Mouse (Mus musculus): ENCODE measurements at regions not wholly inside any gene's neighbourhood (a gene's known extent, or its start where the extent isn't known, plus 50 kb on each side); places are given as distances from the start of the nearest gene placed in this dataset.

- TF ChIP-seq CTCF (IDR thresholded peaks at IDR 0.05; ENCODE audit: insufficient read depth, low read length), result no peak
- no peak for TF ChIP-seq POLR2A (IDR thresholded peaks at IDR 0.05; ENCODE audit: borderline replicate concordance, extremely low read depth, low read depth, low read length)
Observed at GRCm38 (mm10) chr16:22750725-22751287, 60.6 kb downstream of the Crygs start.

All from lung, adult 2 months (tissue).